Mouse (Mus musculus) intestine, embryonic 15.5 days (tissue): ENCODE measurements at regions not wholly inside any gene's neighbourhood (a gene's known extent, or its start where the extent isn't known, plus 50 kb on each side); places are given as distances from the start of the nearest gene placed in this dataset.

ENCODE experiments used
- ATAC-seq: fragments of 200-750 bp; cut with Nextera tagmentation; 2 replicates; pipeline ENCODE4 v1.8.0; 2017; ENCODE audit warnings: moderate TSS enrichment, moderate library complexity
- H3K27ac ChIP-seq: fragments of 300-500 bp; sonication (generic); 2 replicates; pipeline ENCODE4 v1.5.1; 2015; ENCODE audit warnings: mild to moderate bottlenecking, inconsistent platforms
- H3K27me3 ChIP-seq: fragments of 300-500 bp; sonication (generic); replicated peaks from 2 replicates; pipeline ENCODE4 v1.6.1; 2015; ENCODE audit warnings: inconsistent platforms
- H3K36me3 ChIP-seq: fragments of 300-500 bp; sonication (generic); 2 replicates; pipeline ENCODE4 v1.6.1; 2015; ENCODE audit warnings: inconsistent platforms
- H3K4me1 ChIP-seq: fragments of 300-500 bp; sonication (generic); replicated peaks from 2 replicates; pipeline ENCODE4 v1.6.1; 2015; ENCODE audit warnings: inconsistent platforms
- H3K4me2 ChIP-seq: fragments of 300-500 bp; sonication (generic); replicated peaks from 2 replicates; pipeline ENCODE4 v1.6.1; 2015; ENCODE audit warnings: mild to moderate bottlenecking, inconsistent platforms
- H3K4me3 ChIP-seq: fragments of 300-500 bp; sonication (generic); replicated peaks from 2 replicates; pipeline ENCODE4 v1.5.1; 2015; ENCODE audit warnings: inconsistent platforms
- H3K9ac ChIP-seq: fragments of 300-500 bp; sonication (generic); 2 replicates; pipeline ENCODE4 v1.6.1; 2015; ENCODE audit warnings: inconsistent platforms
- H3K9me3 ChIP-seq: fragments of 300-500 bp; sonication (generic); 2 replicates; pipeline ENCODE4 v1.6.1; 2016; ENCODE audit warnings: inconsistent platforms
- WGBS: fragments of 180-500 bp; shearing (Covaris S2); methylation state at CpG from one replicate; pipeline ENCODE4 v1.1.7; 2015; 5-methylcytosine and 5-hydroxymethylcytosine counted together

- no peak overlapping the region for H3K4me3 ChIP-seq
- no peaks in the 10 kb centered on the region for H3K9me3 ChIP-seq
- H3K36me3 ChIP-seq, result no peaks in the 10 kb centered on the region
- no peak overlapping the region for H3K27ac ChIP-seq
- no peak overlapping the region for H3K4me2 ChIP-seq
- ATAC-seq, result no peak
- H3K9ac ChIP-seq, result no peak overlapping the region
- 80% methylated on average over 2 of the region's 2 CpGs for WGBS
- no peaks in the 10 kb centered on the region for H3K4me1 ChIP-seq
- no peaks in the 10 kb centered on the region for H3K27me3 ChIP-seq
These were observed 299.6 kb downstream of the Epha7 start for GRCm38 (mm10) chr4:29112552-29112951.

- H3K27me3 ChIP-seq, result no peaks in the 10 kb centered on the region
- WGBS, result 66% methylated on average over 4 of the region's 4 CpGs
- H3K9ac ChIP-seq, result no peak overlapping the region
- no peak for ATAC-seq
- no peak overlapping the region for H3K4me2 ChIP-seq
- H3K36me3 ChIP-seq, result no peaks in the 10 kb centered on the region
- H3K4me1 ChIP-seq, result no peaks in the 10 kb centered on the region
- H3K4me3 ChIP-seq, result no peak overlapping the region
- no peaks in the 10 kb centered on the region for H3K9me3 ChIP-seq
- no peak overlapping the region for H3K27ac ChIP-seq
These were observed 304.1 kb downstream of the Epha7 start for GRCm38 (mm10) chr4:29117025-29117424.

- WGBS, result 47% methylated on average over 9 of the region's 9 CpGs
- Histone ChIP-seq H3K4me3 (no peak overlapping the region), H3K9me3 (no peaks in the 10 kb centered on the region), H3K4me2 (no peak overlapping the region), H3K27ac (no peak overlapping the region), H3K9ac (no peak overlapping the region), H3K4me1 (no peaks in the 10 kb centered on the region), H3K27me3 (no peaks in the 10 kb centered on the region), H3K36me3 (no peaks in the 10 kb centered on the region)
- ATAC-seq, result peak; percentile 12; the same call in 1 of the 2 replicates
These were observed 305.0 kb downstream of the Epha7 start for GRCm38 (mm10) chr4:29117926-29118325.

GRCm38 (mm10) chr4:29118679-29119479, 305.9 kb downstream of the Epha7 start:
- Histone ChIP-seq H3K4me3 (no peak overlapping the region), H3K9me3 (no peaks in the 10 kb centered on the region), H3K9ac (no peak overlapping the region), H3K4me2 (no peak overlapping the region), H3K27me3 (no peaks in the 10 kb centered on the region), H3K4me1 (no peaks in the 10 kb centered on the region), H3K36me3 (no peaks in the 10 kb centered on the region), H3K27ac (no peak overlapping the region)
- ATAC-seq, result peak; percentile 82
- 18% methylated on average over 7 of the region's 7 CpGs for WGBS

DNA sequence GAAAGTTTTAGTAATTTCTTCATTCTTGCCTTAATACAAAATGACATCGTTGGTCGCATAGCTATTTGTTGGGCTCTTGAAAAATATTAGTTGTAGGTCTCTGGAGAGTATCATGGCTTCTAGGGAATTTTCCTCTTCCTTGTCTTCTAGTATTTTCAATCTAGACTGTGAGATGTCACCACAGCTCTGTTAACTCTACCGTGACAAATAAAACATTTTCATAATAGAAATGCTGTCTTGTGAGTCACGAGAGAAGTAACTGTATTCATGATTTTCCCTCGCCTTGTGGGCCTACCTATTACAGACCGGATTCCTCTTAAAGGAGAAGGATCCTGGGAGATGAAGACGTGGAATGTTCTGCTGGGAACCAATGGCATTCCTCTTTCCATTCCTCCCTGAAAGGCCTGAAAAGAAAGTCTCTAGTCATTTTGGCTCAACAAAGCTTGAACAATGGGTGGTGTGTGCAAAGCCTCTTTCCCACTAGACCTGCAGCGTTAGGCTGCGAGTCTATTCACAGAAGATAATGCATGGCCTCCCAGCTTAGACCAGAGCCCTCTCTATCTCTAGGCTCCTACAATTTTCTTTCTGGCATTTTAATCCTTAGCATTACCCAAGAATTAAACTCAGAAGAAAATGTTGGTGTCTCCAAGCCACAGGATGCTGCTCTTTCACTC, 306.7 kb downstream of the Epha7 start:
- Histone ChIP-seq H3K4me2 (no peak overlapping the region), H3K4me3 (no peak overlapping the region), H3K27ac (no peak overlapping the region), H3K9ac (no peak overlapping the region), H3K27me3 (no peaks in the 10 kb centered on the region), H3K4me1 (no peaks in the 10 kb centered on the region), H3K9me3 (no peaks in the 10 kb centered on the region), H3K36me3 (no peaks in the 10 kb centered on the region)
- no peak for ATAC-seq
- 74% methylated on average over 9 of the region's 9 CpGs for WGBS

- H3K4me3 ChIP-seq, result no peak overlapping the region
- 90% methylated on average over 8 of the region's 8 CpGs for WGBS
- no peaks in the 10 kb centered on the region for H3K9me3 ChIP-seq
- H3K27ac ChIP-seq, result no peak overlapping the region
- no peaks in the 10 kb centered on the region for H3K27me3 ChIP-seq
- H3K4me2 ChIP-seq, result no peak overlapping the region
- H3K4me1 ChIP-seq, result no peaks in the 10 kb centered on the region
- H3K9ac ChIP-seq, result no peak overlapping the region
- H3K36me3 ChIP-seq, result no peaks in the 10 kb centered on the region
- peak; percentile 36; the same call in 1 of the 2 replicates for ATAC-seq
These were observed 310.9 kb downstream of the Epha7 start for GRCm38 (mm10) chr4:29123697-29124377.

GRCm38 (mm10) chr4:29130485-29130884, 317.6 kb downstream of the Epha7 start:
- Histone ChIP-seq H3K4me3 (no peak overlapping the region), H3K36me3 (no peaks in the 10 kb centered on the region), H3K9ac (no peak overlapping the region), H3K27me3 (no peaks in the 10 kb centered on the region), H3K9me3 (no peaks in the 10 kb centered on the region), H3K27ac (no peak overlapping the region), H3K4me1 (peaks cover 4% of the 10 kb centered on the region; the same call in 1 of the 2 replicates), H3K4me2 (no peak overlapping the region)
- ATAC-seq, result no peak

DNA sequence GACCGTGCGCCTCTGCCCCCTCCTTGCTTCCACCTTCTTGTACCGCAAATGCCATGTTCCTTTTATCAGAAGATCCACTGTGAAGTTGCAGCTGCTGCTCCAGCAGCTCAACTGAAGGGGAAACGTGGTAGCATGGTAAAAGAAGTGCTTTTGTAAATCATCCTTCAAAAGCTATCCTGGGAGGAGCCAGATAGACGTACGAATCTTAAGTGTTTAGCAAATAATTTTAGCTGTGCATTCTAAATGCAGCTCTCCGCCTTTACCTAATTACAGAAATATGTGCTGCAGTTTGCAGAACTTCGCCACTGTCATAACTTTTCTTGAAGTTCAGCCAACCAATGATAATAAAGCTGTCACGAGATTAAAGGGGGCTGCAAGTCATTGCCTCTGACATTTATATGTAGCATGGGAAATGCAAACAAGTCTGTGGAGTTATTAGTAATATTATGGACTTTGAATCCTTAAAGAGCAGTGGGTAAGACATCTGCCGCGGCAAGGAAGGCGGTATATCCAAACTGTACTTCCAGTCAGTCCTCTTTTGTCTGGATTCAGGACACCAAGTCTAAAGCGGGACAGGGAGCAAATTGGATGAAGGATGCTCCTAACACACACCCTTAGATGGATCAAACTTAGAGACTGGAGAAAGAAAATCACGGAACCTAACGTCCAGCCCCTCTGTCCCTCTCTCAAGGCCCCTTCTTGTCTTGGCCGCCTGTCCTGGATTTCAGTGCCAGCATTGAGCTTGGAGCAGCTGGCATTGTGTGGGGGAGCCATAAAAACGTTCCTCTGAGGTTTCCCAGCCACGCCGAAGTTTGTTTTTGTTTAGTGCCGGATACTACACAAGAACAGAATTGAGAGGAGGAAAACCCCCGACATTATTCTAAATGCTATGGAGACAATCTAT, 320.7 kb downstream of the Epha7 start:
- Histone ChIP-seq H3K36me3 (no peaks in the 10 kb centered on the region), H3K27ac (peak overlapping the region; percentile 24; the same call in 1 of the 2 replicates), H3K4me3 (no peak overlapping the region), H3K9ac (no peak overlapping the region), H3K27me3 (no peaks in the 10 kb centered on the region), H3K4me1 (peaks cover 4% of the 10 kb centered on the region; the same call in 1 of the 2 replicates), H3K4me2 (peak overlapping the region; percentile 47), H3K9me3 (no peaks in the 10 kb centered on the region)
- ATAC-seq, result peak; percentile 90
- 33% methylated on average over 21 of the region's 21 CpGs for WGBS

DNA sequence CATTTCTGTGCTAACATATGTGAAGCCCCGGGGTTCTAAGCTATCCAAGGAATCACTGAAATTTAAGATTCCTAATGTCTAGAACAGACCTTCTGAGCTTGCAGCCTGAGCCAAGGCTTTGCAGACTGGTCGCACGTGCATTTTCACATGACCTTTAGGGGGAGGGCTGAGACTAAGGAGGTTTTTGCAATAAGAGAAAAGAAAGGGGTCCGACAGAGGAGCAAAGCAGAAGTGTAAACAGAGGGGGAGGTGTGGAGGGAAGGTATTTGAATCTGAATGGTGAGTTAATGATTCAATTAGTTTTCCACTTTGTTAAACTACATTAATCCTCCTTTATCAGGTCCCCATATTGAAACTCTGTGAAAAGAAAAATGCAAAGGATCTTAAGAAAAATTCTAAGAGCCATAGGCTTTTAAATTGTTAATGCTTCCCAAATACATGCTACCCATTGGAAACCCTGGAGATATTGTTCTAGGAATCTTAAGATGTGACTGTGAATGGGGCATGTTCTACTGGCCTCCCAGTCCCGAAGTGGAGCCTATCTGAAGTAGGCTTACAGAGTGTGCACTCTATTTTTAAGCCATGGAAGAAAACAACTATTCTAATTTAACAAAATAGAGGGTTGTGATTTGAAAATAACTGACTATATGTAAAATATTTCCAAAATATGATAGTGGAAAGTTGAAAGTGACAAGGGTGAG, 322.9 kb downstream of the Epha7 start:
- 40% methylated on average over 5 of the region's 5 CpGs for WGBS
- H3K27ac ChIP-seq, result no peak overlapping the region
- peaks cover 4% of the 10 kb centered on the region; the same call in 1 of the 2 replicates for H3K4me1 ChIP-seq
- no peak overlapping the region for H3K4me3 ChIP-seq
- H3K9ac ChIP-seq, result no peak overlapping the region
- no peak overlapping the region for H3K4me2 ChIP-seq
- H3K27me3 ChIP-seq, result no peaks in the 10 kb centered on the region
- H3K9me3 ChIP-seq, result no peaks in the 10 kb centered on the region
- ATAC-seq, result no peak
- no peaks in the 10 kb centered on the region for H3K36me3 ChIP-seq

- no peak overlapping the region for H3K4me2 ChIP-seq
- no peak overlapping the region for H3K9ac ChIP-seq
- peaks cover 2% of the 10 kb centered on the region; the same call in 1 of the 2 replicates for H3K4me1 ChIP-seq
- ATAC-seq, result no peak
- WGBS, result 85% methylated on average over 8 of the region's 8 CpGs
- H3K4me3 ChIP-seq, result no peak overlapping the region
- H3K9me3 ChIP-seq, result no peaks in the 10 kb centered on the region
- H3K27ac ChIP-seq, result no peak overlapping the region
- H3K27me3 ChIP-seq, result no peaks in the 10 kb centered on the region
- H3K36me3 ChIP-seq, result no peaks in the 10 kb centered on the region
These were observed 325.9 kb downstream of the Epha7 start for GRCm38 (mm10) chr4:29138771-29139301.

DNA sequence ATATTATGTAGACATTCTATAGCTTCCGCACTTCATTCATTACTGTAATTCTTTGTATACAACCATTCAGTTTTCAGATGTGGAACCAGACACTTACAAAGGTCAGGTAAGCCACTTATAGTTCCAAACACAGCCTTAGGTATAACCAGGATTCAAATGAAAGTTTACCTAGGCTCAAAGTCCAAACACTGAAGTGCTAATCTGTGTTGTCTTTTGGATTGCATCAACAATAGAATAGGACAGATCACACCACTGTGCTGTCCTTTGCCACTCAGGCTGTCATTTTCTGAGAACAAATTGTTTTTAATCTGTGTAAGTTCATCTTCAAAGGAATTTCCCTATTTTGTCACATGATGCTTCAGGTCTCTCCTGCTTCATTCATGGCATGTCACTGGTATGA, 330.5 kb downstream of the Epha7 start:
- WGBS, result 96% methylated on average over 1 of the region's 1 CpGs
- Histone ChIP-seq H3K27me3 (no peaks in the 10 kb centered on the region), H3K36me3 (no peaks in the 10 kb centered on the region), H3K4me2 (no peak overlapping the region), H3K27ac (no peak overlapping the region), H3K9ac (no peak overlapping the region), H3K9me3 (no peaks in the 10 kb centered on the region), H3K4me1 (no peaks in the 10 kb centered on the region), H3K4me3 (no peak overlapping the region)
- ATAC-seq, result peak; percentile 53; the same call in 1 of the 2 replicates
